Mouse (Mus musculus) limb, embryonic 15.5 days (tissue): ENCODE measurements at regions not wholly inside any gene's neighbourhood (a gene's known extent, or its start where the extent isn't known, plus 50 kb on each side); places are given as distances from the start of the nearest gene placed in this dataset.
"Not testable (repeated sequence)": the region's sequence is repeated elsewhere in the genome, so short reads cannot be mapped to it uniquely, and the experiment has no call there.

Source experiments
- ATAC-seq: fragments of 200-750 bp; cut with Nextera tagmentation; 2 replicates; pipeline ENCODE4 v1.8.0; 2017; ENCODE audit warnings: low read depth, moderate TSS enrichment; ENCODE audit not compliant: insufficient number of reproducible peaks, low FRiP score, low TSS enrichment
- H3K27ac ChIP-seq: fragments of 300-500 bp; sonication (generic); 2 replicates; pipeline ENCODE4 v1.5.1; 2015; ENCODE audit warnings: moderate library complexity, mild to moderate bottlenecking, inconsistent platforms
- H3K27me3 ChIP-seq: fragments of 300-500 bp; sonication (generic); 2 replicates; pipeline ENCODE4 v1.6.1; 2015; ENCODE audit warnings: inconsistent platforms
- H3K36me3 ChIP-seq: fragments of 300-500 bp; sonication (generic); 2 replicates; pipeline ENCODE4 v1.6.1; 2015; ENCODE audit warnings: inconsistent platforms
- H3K4me1 ChIP-seq: fragments of 300-500 bp; sonication (generic); 2 replicates; pipeline ENCODE4 v1.6.1; 2015; ENCODE audit warnings: inconsistent platforms
- H3K4me2 ChIP-seq: fragments of 300-500 bp; sonication (generic); 2 replicates; pipeline ENCODE4 v1.6.1; 2015; ENCODE audit warnings: mild to moderate bottlenecking, inconsistent platforms
- H3K4me3 ChIP-seq: fragments of 300-500 bp; sonication (generic); 2 replicates; pipeline ENCODE4 v1.5.1; 2015; ENCODE audit warnings: mild to moderate bottlenecking, inconsistent platforms
- H3K9ac ChIP-seq: fragments of 300-500 bp; sonication (generic); 2 replicates; pipeline ENCODE4 v1.6.1; 2015; ENCODE audit warnings: inconsistent platforms
- H3K9me3 ChIP-seq: fragments of 300-500 bp; sonication (generic); 2 replicates; pipeline ENCODE4 v1.6.1; 2016; ENCODE audit warnings: inconsistent platforms
- WGBS: fragments of 180-500 bp; shearing (Covaris S2); methylation state at CpG from one replicate; pipeline ENCODE4 v1.1.7; 2015; 5-methylcytosine and 5-hydroxymethylcytosine counted together

- H3K4me3 ChIP-seq: no peak overlapping the region
- no peaks in the 10 kb centered on the region for H3K9me3 ChIP-seq
- 85% methylated on average over 10 of the region's 10 CpGs for WGBS
- no peak for ATAC-seq
- H3K9ac ChIP-seq: no peak overlapping the region
- H3K4me2 ChIP-seq: no peak overlapping the region
- no peak overlapping the region for H3K27ac ChIP-seq
- H3K4me1 ChIP-seq: no peaks in the 10 kb centered on the region
- H3K27me3 ChIP-seq: no peaks in the 10 kb centered on the region
- no peaks in the 10 kb centered on the region for H3K36me3 ChIP-seq
These were observed 52.2 kb upstream of the Nmd3 start for GRCm38 (mm10) chr3:69669541-69669940.

GRCm38 (mm10) chr3:69667820-69668219 is 54.0 kb upstream of the Nmd3 start:
- no peak for ATAC-seq
- H3K4me2 ChIP-seq: no peak overlapping the region
- 85% methylated on average over 7 of the region's 7 CpGs for WGBS
- no peak overlapping the region for H3K4me3 ChIP-seq
- H3K27ac ChIP-seq: no peak overlapping the region
- H3K9me3 ChIP-seq: no peaks in the 10 kb centered on the region
- no peaks in the 10 kb centered on the region for H3K27me3 ChIP-seq
- H3K4me1 ChIP-seq: no peaks in the 10 kb centered on the region
- H3K9ac ChIP-seq: no peak overlapping the region
- H3K36me3 ChIP-seq: no peaks in the 10 kb centered on the region

DNA sequence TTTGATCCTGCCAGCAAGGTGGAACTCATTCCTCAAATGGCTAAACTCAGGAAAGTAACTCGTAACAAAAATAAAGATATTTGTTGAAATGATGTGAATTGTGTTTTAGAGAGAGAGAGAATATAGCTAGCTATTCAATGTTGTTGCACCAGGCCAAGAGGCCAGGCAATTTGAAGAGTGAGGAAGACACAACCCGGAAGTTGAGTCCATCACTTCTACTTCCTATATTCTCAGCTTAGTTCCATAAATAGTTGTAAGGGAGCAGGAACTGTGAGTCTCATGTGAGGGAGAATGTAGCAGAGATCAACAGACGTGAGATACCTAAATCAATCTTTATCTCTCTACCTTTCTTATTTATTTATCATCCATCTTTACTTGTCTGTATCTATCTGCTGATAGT is 54.4 kb upstream of the Nmd3 start:
- Histone ChIP-seq H3K36me3 (no peaks in the 10 kb centered on the region), H3K9ac (no peak overlapping the region), H3K4me3 (no peak overlapping the region), H3K4me1 (no peaks in the 10 kb centered on the region), H3K9me3 (no peaks in the 10 kb centered on the region), H3K27ac (no peak overlapping the region), H3K4me2 (no peak overlapping the region), H3K27me3 (no peaks in the 10 kb centered on the region)
- ATAC-seq: no peak
- WGBS: 86% methylated on average over 3 of the region's 3 CpGs

GRCm38 (mm10) chr3:69664277-69664676 is 57.5 kb upstream of the Nmd3 start:
- no peak for ATAC-seq
- 51% methylated on average over 4 of the region's 4 CpGs for WGBS

GRCm38 (mm10) chr3:69658185-69658584 is 59.4 kb upstream of the B3galnt1 start:
- no peaks in the 10 kb centered on the region for H3K9me3 ChIP-seq
- H3K4me1 ChIP-seq: 0 out of 2 replicates have a peak, but pooled peaks cover 2% of the 10 kb centered on the region
- H3K9ac ChIP-seq: no peak overlapping the region
- ATAC-seq: no peak
- no peak overlapping the region for H3K4me2 ChIP-seq
- WGBS: 57% methylated on average over 2 of the region's 2 CpGs
- no peak overlapping the region for H3K27ac ChIP-seq
- H3K27me3 ChIP-seq: no peaks in the 10 kb centered on the region
- no peaks in the 10 kb centered on the region for H3K36me3 ChIP-seq
- H3K4me3 ChIP-seq: no peak overlapping the region

More at GRCm38 (mm10) chr3:69664277-69664676, 57.5 kb upstream of the Nmd3 start:
- H3K4me3 ChIP-seq: no peak overlapping the region
- H3K4me2 ChIP-seq: no peak overlapping the region
- no peaks in the 10 kb centered on the region for H3K36me3 ChIP-seq
- H3K27me3 ChIP-seq: no peaks in the 10 kb centered on the region
- H3K27ac ChIP-seq: no peak overlapping the region
- no peaks in the 10 kb centered on the region for H3K4me1 ChIP-seq
- H3K9ac ChIP-seq: no peak overlapping the region
- H3K9me3 ChIP-seq: no peaks in the 10 kb centered on the region

GRCm38 (mm10) chr3:69657570-69657969 is 58.8 kb upstream of the B3galnt1 start:
- Histone ChIP-seq H3K36me3 (no peaks in the 10 kb centered on the region), H3K4me1 (0 out of 2 replicates have a peak, but pooled peaks cover 2% of the 10 kb centered on the region), H3K27me3 (no peaks in the 10 kb centered on the region), H3K4me3 (no peak overlapping the region), H3K9me3 (no peaks in the 10 kb centered on the region), H3K27ac (no peak overlapping the region), H3K9ac (no peak overlapping the region), H3K4me2 (no peak overlapping the region)
- ATAC-seq: no peak

DNA sequence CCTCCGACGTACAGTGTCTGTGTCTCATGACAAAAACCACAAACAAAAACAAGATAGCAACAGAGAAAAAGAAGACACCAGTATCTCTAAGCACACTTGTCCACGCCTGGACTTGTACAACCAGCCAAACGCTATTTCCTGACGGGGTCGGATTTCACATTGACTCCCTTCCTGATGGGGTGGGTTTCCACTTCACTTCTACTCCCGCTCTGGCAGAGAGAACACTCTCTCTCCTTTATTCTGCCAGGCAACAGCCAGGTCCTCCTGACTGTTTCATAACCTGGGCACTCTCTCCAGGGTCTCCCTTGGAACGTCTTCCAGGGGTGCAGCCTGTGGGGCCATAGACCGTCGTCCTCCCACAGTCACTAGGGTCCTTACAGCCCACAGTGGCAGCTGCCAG is 56.9 kb upstream of the B3galnt1 start:
- H3K27ac ChIP-seq, H3K9me3 ChIP-seq, H3K4me2 ChIP-seq, H3K9ac ChIP-seq, H3K4me1 ChIP-seq, H3K27me3 ChIP-seq, ATAC-seq, H3K4me3 ChIP-seq, H3K36me3 ChIP-seq: not testable (repeated sequence)
- WGBS: 23% methylated on average over 10 of the region's 10 CpGs

- H3K4me1 ChIP-seq: 0 out of 2 replicates have a peak, but pooled peaks cover 2% of the 10 kb centered on the region
- no peak for ATAC-seq
- H3K9me3 ChIP-seq: no peaks in the 10 kb centered on the region
- H3K4me3 ChIP-seq: no peak overlapping the region
- 14% methylated on average over 2 of the region's 2 CpGs for WGBS
- H3K9ac ChIP-seq: no peak overlapping the region
- H3K27me3 ChIP-seq: no peaks in the 10 kb centered on the region
- H3K36me3 ChIP-seq: no peaks in the 10 kb centered on the region
- 0 out of 2 replicates have a peak overlapping the region, but pooled peaks have one; percentile 8 for H3K27ac ChIP-seq
- peak overlapping the region; percentile 17; the same call in 1 of the 2 replicates for H3K4me2 ChIP-seq
These were observed 56.2 kb upstream of the B3galnt1 start for GRCm38 (mm10) chr3:69655001-69655400.

GRCm38 (mm10) chr3:69653361-69653760 is 54.6 kb upstream of the B3galnt1 start:
- not testable (repeated sequence) for H3K27me3 ChIP-seq, H3K4me2 ChIP-seq, H3K9me3 ChIP-seq, H3K4me3 ChIP-seq, H3K27ac ChIP-seq, H3K9ac ChIP-seq, H3K4me1 ChIP-seq, ATAC-seq, H3K36me3 ChIP-seq
- WGBS: 78% methylated on average over 8 of the region's 8 CpGs

DNA sequence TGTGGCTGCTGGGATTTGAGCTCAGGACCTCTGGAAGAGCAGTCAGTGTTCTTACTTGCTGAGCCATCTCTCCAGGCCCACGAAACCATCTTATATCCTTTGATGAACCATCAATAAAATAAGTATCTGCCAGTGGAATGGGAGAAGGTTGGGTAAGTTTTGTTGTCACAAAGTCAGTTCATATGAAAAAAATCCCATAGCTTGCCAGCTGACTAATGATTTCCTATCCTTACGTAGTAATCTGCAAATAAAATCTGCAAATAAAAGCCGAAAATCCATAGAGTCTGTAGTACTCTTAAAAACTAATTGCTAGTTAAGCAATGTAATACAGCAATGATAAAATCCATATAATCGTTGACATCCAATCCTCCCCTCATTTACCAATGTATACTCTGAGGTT is 50.8 kb upstream of the B3galnt1 start:
- no peak overlapping the region for H3K4me3 ChIP-seq
- no peak for ATAC-seq
- WGBS: 65% methylated on average over 4 of the region's 4 CpGs
- no peaks in the 10 kb centered on the region for H3K27me3 ChIP-seq
- H3K36me3 ChIP-seq: no peaks in the 10 kb centered on the region
- no peak overlapping the region for H3K9ac ChIP-seq
- no peaks in the 10 kb centered on the region for H3K4me1 ChIP-seq
- H3K27ac ChIP-seq: no peak overlapping the region
- H3K9me3 ChIP-seq: no peaks in the 10 kb centered on the region
- H3K4me2 ChIP-seq: no peak overlapping the region
